Mouse (Mus musculus) forebrain, embryonic 11.5 days (tissue): ENCODE results near the gene Rpp25. TPM values are rescaled to one million over a fixed set of nuclear protein-coding genes. Genes with fewer than 3 reads are reported as not detected.

Experiments
- ATAC-seq: fragments of 200-750 bp; cut with Nextera tagmentation; replicated peaks from 2 replicates; pipeline ENCODE4 v1.8.0; 2017; ENCODE audit warnings: moderate TSS enrichment; ENCODE audit not compliant: low FRiP score
- DNase-seq: peaks from one replicate; pipeline ENCODE4 v3.0.0-alpha.2; 2017; ENCODE audit warnings: low spot score
- H3K27ac ChIP-seq: fragments of 300-500 bp; sonication (generic); 2 replicates; pipeline ENCODE4 v1.5.1; 2014; ENCODE audit warnings: low read depth, low read length
- H3K27me3 ChIP-seq: fragments of 300-500 bp; sonication (generic); 2 replicates; pipeline ENCODE4 v1.6.1; 2014; ENCODE audit warnings: mild to moderate bottlenecking, low read length, mixed read lengths; ENCODE audit not compliant: control insufficient read depth, insufficient read depth
- H3K36me3 ChIP-seq: fragments of 300-500 bp; sonication (generic); 2 replicates; pipeline ENCODE4 v1.6.1; 2014; ENCODE audit warnings: mild to moderate bottlenecking, low read length, moderate library complexity, mixed read lengths; ENCODE audit not compliant: control insufficient read depth, insufficient read depth
- H3K4me1 ChIP-seq: fragments of 300-500 bp; sonication (generic); replicated peaks from 2 replicates; pipeline ENCODE4 v1.6.1; 2014; ENCODE audit warnings: low read length, mixed read lengths; ENCODE audit not compliant: control insufficient read depth, insufficient read depth
- H3K4me2 ChIP-seq: fragments of 300-500 bp; sonication (generic); 2 replicates; pipeline ENCODE4 v1.6.1; 2014; ENCODE audit warnings: low read depth, mild to moderate bottlenecking, low read length, moderate library complexity, mixed read lengths; ENCODE audit not compliant: severe bottlenecking
- H3K4me3 ChIP-seq: fragments of 300-500 bp; sonication (generic); 2 replicates; pipeline ENCODE4 v1.5.1; 2014; ENCODE audit warnings: low read depth, low read length
- H3K9ac ChIP-seq: fragments of 300-500 bp; sonication (generic); 2 replicates; pipeline ENCODE4 v1.6.1; 2014; ENCODE audit warnings: low read length
- H3K9me3 ChIP-seq: fragments of 300-500 bp; sonication (generic); 2 replicates; pipeline ENCODE4 v1.6.1; 2016; ENCODE audit warnings: low read length, mixed read lengths; ENCODE audit not compliant: control insufficient read depth
- WGBS: fragments of 180-500 bp; shearing (Covaris S2); extraction: QIAGEN DNeasy Blood & Tissue Kit; methylation state at CpG from one replicate; pipeline ENCODE4 v1.1.7; 2014; 5-methylcytosine and 5-hydroxymethylcytosine counted together
- polyA plus RNA-seq: library from polyadenylated mRNA; unstranded; fragments of >200 nt; fragmentation: Nextera tagmentation; extraction: Ambion mirVana; gene quantifications from 2 replicates; pipeline ENCODE4 v1.2.1, GENCODE M21; 2014

Gene Rpp25
- polyA plus RNA-seq, 1 experiment from 2014 or later: 1.5 TPM

GRCm38 (mm10) chr9:57539550-57539949 is 35.7 kb downstream of the Rpp25 start:
- peaks cover 10% of the 10 kb centered on the region; the same call in 1 of the 2 replicates for H3K36me3 ChIP-seq
- H3K4me1 ChIP-seq: peaks cover 10% of the 10 kb centered on the region
- no peak for ATAC-seq
- no peaks in the 10 kb centered on the region for H3K27me3 ChIP-seq
- no peak overlapping the region for H3K9ac ChIP-seq
- WGBS: 89% methylated on average over 2 of the region's 2 CpGs
- H3K4me3 ChIP-seq: no peak overlapping the region
- no peaks in the 10 kb centered on the region for H3K9me3 ChIP-seq
- no peak overlapping the region for H3K4me2 ChIP-seq
- no peak overlapping the region for H3K27ac ChIP-seq
- no peak for DNase-seq

GRCm38 (mm10) chr9:57541312-57541711 is 37.5 kb downstream of the Rpp25 start:
- Histone ChIP-seq H3K36me3 (peaks cover 13% of the 10 kb centered on the region; the same call in 1 of the 2 replicates), H3K9me3 (no peaks in the 10 kb centered on the region), H3K4me3 (no peak overlapping the region), H3K9ac (no peak overlapping the region), H3K27ac (no peak overlapping the region), H3K4me1 (peaks cover 10% of the 10 kb centered on the region), H3K27me3 (no peaks in the 10 kb centered on the region), H3K4me2 (no peak overlapping the region)
- ATAC-seq (no peak), DNase-seq (no peak)
- WGBS: 10% methylated on average over 1 of the region's 1 CpGs

- Histone ChIP-seq H3K4me3 (no peak overlapping the region), H3K4me2 (no peak overlapping the region), H3K27me3 (no peaks in the 10 kb centered on the region), H3K9me3 (no peaks in the 10 kb centered on the region), H3K27ac (no peak overlapping the region), H3K4me1 (peaks cover under 1% of the 10 kb centered on the region; the same call in 1 of the 2 replicates), H3K9ac (no peak overlapping the region), H3K36me3 (peaks cover 13% of the 10 kb centered on the region; the same call in 1 of the 2 replicates)
- ATAC-seq (no peak), DNase-seq (no peak)
- WGBS: 79% methylated on average over 3 of the region's 3 CpGs
These were observed 40.1 kb downstream of the Rpp25 start for GRCm38 (mm10) chr9:57543951-57544350.

- H3K4me1 ChIP-seq: peaks cover 6% of the 10 kb centered on the region; the same call in 1 of the 2 replicates
- H3K27ac ChIP-seq: no peak overlapping the region
- ATAC-seq: no peak
- H3K4me3 ChIP-seq: no peak overlapping the region
- no peak overlapping the region for H3K4me2 ChIP-seq
- DNase-seq: no peak
- peaks cover 13% of the 10 kb centered on the region; the same call in 1 of the 2 replicates for H3K36me3 ChIP-seq
- 88% methylated on average over 5 of the region's 5 CpGs for WGBS
- no peak overlapping the region for H3K9ac ChIP-seq
- H3K9me3 ChIP-seq: no peaks in the 10 kb centered on the region
- H3K27me3 ChIP-seq: no peaks in the 10 kb centered on the region
These were observed 43.5 kb downstream of the Rpp25 start for GRCm38 (mm10) chr9:57547287-57547686.

DNA sequence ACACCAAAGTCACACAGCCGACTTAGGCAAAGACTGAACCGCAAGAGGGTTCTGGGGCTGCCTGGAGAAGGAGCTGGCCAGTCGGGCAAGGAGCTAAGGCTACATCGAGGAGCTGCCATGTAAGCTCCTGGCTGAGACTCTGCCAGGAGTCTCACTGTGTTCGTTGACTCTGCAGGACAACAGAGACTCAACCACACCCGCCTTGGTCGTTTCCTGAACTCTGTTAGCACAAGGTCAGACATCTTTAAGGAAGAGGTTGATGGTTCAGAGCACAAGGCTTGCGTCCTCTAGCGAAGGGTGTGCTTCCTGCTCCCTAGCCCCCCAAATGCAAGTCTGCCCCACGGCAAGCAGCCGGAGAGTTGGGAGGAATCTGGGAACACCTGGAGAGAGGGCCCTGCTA is 44.0 kb downstream of the Rpp25 start:
- ATAC-seq (no peak), DNase-seq (no peak)
- Histone ChIP-seq H3K4me3 (no peak overlapping the region), H3K27ac (no peak overlapping the region), H3K9me3 (no peaks in the 10 kb centered on the region), H3K4me2 (no peak overlapping the region), H3K4me1 (peaks cover 6% of the 10 kb centered on the region; the same call in 1 of the 2 replicates), H3K36me3 (peaks cover 13% of the 10 kb centered on the region; the same call in 1 of the 2 replicates), H3K27me3 (no peaks in the 10 kb centered on the region), H3K9ac (no peak overlapping the region)
- WGBS: 93% methylated on average over 11 of the region's 11 CpGs

DNA sequence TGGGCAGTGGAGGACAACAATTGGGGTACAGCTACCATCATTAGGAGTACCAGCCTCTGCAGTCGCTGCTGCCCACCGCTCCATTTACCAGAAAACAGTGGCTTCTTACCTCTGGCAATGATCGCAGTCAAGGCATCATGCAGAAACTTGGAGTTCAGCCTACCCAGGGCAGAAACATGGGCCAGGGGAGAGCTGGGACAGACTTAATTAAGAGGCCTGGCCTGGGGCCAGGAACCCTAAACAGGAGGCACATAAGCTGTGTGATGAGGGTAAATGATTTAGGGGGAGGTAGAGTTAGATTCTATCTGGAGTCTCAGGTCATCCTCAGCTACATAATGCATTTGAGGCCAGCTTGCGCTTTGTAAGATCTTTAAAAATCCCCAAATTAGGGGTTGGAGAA is 45.4 kb downstream of the Rpp25 start:
- Histone ChIP-seq H3K27ac (no peak overlapping the region), H3K9me3 (no peaks in the 10 kb centered on the region), H3K9ac (no peak overlapping the region), H3K36me3 (peaks cover 6% of the 10 kb centered on the region; the same call in 1 of the 2 replicates), H3K27me3 (no peaks in the 10 kb centered on the region), H3K4me1 (peaks cover 6% of the 10 kb centered on the region; the same call in 1 of the 2 replicates), H3K4me3 (no peak overlapping the region), H3K4me2 (no peak overlapping the region)
- DNase-seq (no peak), ATAC-seq (no peak)
- WGBS: 97% methylated on average over 4 of the region's 4 CpGs

- DNase-seq (no peak), ATAC-seq (no peak)
- Histone ChIP-seq H3K27me3 (no peaks in the 10 kb centered on the region), H3K4me3 (no peak overlapping the region), H3K27ac (no peak overlapping the region), H3K9me3 (no peaks in the 10 kb centered on the region), H3K4me2 (no peak overlapping the region), H3K4me1 (peaks cover 6% of the 10 kb centered on the region; the same call in 1 of the 2 replicates), H3K9ac (no peak overlapping the region), H3K36me3 (peaks cover 1% of the 10 kb centered on the region; the same call in 1 of the 2 replicates)
- WGBS: 86% methylated on average over 11 of the region's 11 CpGs
These were observed 46.5 kb downstream of the Rpp25 start for GRCm38 (mm10) chr9:57550126-57550862.

DNA sequence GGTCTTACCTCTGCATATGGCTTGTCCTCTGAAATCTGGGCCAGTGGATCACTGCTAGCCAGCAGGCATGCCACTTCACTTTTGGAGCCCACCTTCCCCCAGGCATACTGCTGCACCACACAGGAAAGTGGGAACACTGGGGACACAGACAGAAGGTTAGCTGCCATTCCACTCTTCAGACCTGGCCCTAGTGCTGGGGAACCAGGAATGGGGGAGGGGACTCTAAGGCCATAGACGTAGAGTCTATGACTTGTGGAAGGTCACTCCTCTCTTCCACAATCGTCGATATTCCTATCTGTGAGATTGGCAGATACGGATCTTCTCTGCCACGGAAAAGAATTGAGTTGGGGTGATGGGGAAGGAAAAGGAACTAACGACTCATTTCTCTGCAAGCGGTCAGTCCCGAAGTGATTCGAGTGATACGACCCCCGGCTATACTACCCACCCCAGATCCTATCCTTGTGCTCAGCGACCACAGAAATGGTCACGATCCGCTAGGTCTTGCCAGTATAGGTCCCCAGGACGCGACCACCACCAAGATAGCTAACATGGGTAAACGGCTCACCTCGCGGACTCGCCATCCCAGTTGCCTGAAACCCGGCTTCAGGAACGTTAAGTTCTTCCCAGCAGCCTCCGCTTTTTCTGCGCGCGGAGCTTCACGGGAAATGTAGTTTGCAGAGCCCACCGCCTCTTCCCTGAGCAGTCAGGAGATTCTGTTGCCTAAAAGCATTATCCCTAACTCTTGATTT is 48.5 kb downstream of the Rpp25 start, which contains the start of gene Mpi:
Gene Mpi, minus strand, starts transcription at position 625 of the 749 bp plus-strand sequence.
- Histone ChIP-seq H3K4me2 (peak within 1 kb of the TSS; percentile 59), H3K4me1 (peaks cover 6% of the 10 kb centered on the region; the same call in 1 of the 2 replicates), H3K27ac (no peak within 1 kb of the TSS), H3K9ac (peak within 1 kb of the TSS; percentile 73), H3K4me3 (peak within 1 kb of the TSS; percentile 62), H3K27me3 (no peaks in the 10 kb centered on the region), H3K9me3 (no peaks in the 10 kb centered on the region), H3K36me3 (no peaks in the 10 kb centered on the region; the same call in 1 of the 2 replicates)
- 1% methylated on average over 28 of the region's 28 CpGs for WGBS
- peak; percentile 46 for ATAC-seq
- DNase-seq: peak; percentile 83
